Mouse (Mus musculus) MEL (cell line): ENCODE results near the gene Hist1h3h. TPM values are rescaled to one million over a fixed set of nuclear protein-coding genes. Genes with fewer than 3 reads are reported as not detected.
A peak's percentile ranks its signal among the peaks of the same experiment; 100 is the strongest.
"Not testable (repeated sequence)": the region's sequence is repeated elsewhere in the genome, so short reads cannot be mapped to it uniquely, and the experiment has no call there.

Source experiments
- DNase-seq: peaks from one replicate; pipeline ENCODE4 v3.0.0; 2011; ENCODE audit warnings: low read depth, low spot score
- H3K27ac ChIP-seq: 2 replicates; pipeline ENCODE4 v1.5.1; 2012; ENCODE audit warnings: low read depth, mild to moderate bottlenecking, control low read depth, low read length, moderate library complexity; ENCODE audit not compliant: control insufficient read depth
- H3K27me3 ChIP-seq, 2 experiments: fragments of 150-350 bp in 1 of 2; sonication (generic) in 1 of 2; 2 replicates each; pipeline ENCODE4 v1.6.1; 2012; ENCODE audit warnings: low read length in 2 of 2, mild to moderate bottlenecking in 2 of 2, improper control_type of control experiment in 1 of 2, moderate library complexity in 1 of 2; ENCODE audit not compliant: insufficient read depth in 2 of 2, control insufficient read depth in 1 of 2
- H3K36me3 ChIP-seq, 2 experiments: 2 replicates each; pipeline ENCODE4 v1.6.1; 2012 to 2014; ENCODE audit warnings: low read length in 2 of 2, improper control_type of control experiment in 1 of 2, inconsistent platforms in 1 of 2, mild to moderate bottlenecking in 1 of 2; ENCODE audit not compliant: insufficient read depth in 2 of 2, control insufficient read depth in 1 of 2
- H3K4me1 ChIP-seq, 2 experiments: fragments of 150-350 bp in 1 of 2; sonication (generic) in 1 of 2; 2 replicates each; pipeline ENCODE4 v1.6.1; 2012; ENCODE audit warnings: low read length in 2 of 2, improper control_type of control experiment in 1 of 2, mild to moderate bottlenecking in 1 of 2; ENCODE audit not compliant: insufficient read depth in 2 of 2, control insufficient read depth in 1 of 2
- H3K4me3 ChIP-seq, 2 experiments: fragments of 150-350 bp in 1 of 2; sonication (generic) in 1 of 2; 2 replicates each; pipeline ENCODE4 v1.5.1; 2012; ENCODE audit warnings: low read depth in 2 of 2, low read length in 2 of 2, mild to moderate bottlenecking in 2 of 2, moderate library complexity in 2 of 2, control low read depth in 1 of 2, improper control_type of control experiment in 1 of 2; ENCODE audit not compliant: control insufficient read depth in 1 of 2, insufficient read depth in 1 of 2
- H3K79me2 ChIP-seq: 2 replicates; pipeline ENCODE4 v1.6.1; 2012; ENCODE audit warnings: mild to moderate bottlenecking, low read length, moderate library complexity; ENCODE audit not compliant: control insufficient read depth, poor library complexity, insufficient read depth
- H3K9ac ChIP-seq: 2 replicates; pipeline ENCODE4 v1.6.1; 2012; ENCODE audit warnings: low read depth, mild to moderate bottlenecking, control low read depth, low read length, moderate library complexity; ENCODE audit not compliant: control insufficient read depth, poor library complexity, severe bottlenecking
- H3K9me3 ChIP-seq: fragments of 150-350 bp; sonication (generic); replicated peaks from 2 replicates; pipeline ENCODE4 v1.6.1; 2012; ENCODE audit warnings: mild to moderate bottlenecking, low read length, improper control_type of control experiment, moderate library complexity; ENCODE audit not compliant: insufficient read depth
- GATA1 ChIP-seq: IDR thresholded peaks from 2 replicates; pipeline ENCODE4 v1.6.1; 2011; ENCODE audit warnings: low read depth, low read length, improper control_type of control experiment
- MEF2A ChIP-seq: IDR thresholded peaks from 2 replicates; pipeline ENCODE4 v1.6.1; 2014; ENCODE audit warnings: low read depth, mild to moderate bottlenecking, inconsistent platforms, low read length, improper control_type of control experiment; ENCODE audit not compliant: poor library complexity, insufficient replicate concordance, severe bottlenecking; ENCODE audit errors: extremely low read depth
- POLR2A ChIP-seq, 2 experiments: IDR thresholded peaks; 2 replicates each; pipeline ENCODE4 v1.6.1; 2011 to 2012; ENCODE audit warnings: low read length in 2 of 2, mild to moderate bottlenecking in 2 of 2, control low read depth in 1 of 2, improper control_type of control experiment in 1 of 2, low read depth in 1 of 2, moderate library complexity in 1 of 2; ENCODE audit not compliant: control insufficient read depth in 1 of 2, insufficient read depth in 1 of 2, poor library complexity in 1 of 2
- POLR2AphosphoS5 ChIP-seq: IDR thresholded peaks from 2 replicates; pipeline ENCODE4 v1.6.1; 2012; ENCODE audit warnings: low read depth, borderline replicate concordance, mild to moderate bottlenecking, inconsistent platforms, low read length, moderate library complexity, mixed read lengths
- RCOR1 ChIP-seq: IDR thresholded peaks from 2 replicates; pipeline ENCODE4 v1.6.1; 2012; ENCODE audit warnings: low read depth, mild to moderate bottlenecking, inconsistent platforms, low read length, improper control_type of control experiment
- TBP ChIP-seq: IDR thresholded peaks from 2 replicates; pipeline ENCODE4 v1.8.0; 2011; ENCODE audit warnings: low read depth, low read length, improper control_type of control experiment
- polyA plus RNA-seq, 2 experiments: library from polyadenylated mRNA; stranded (reverse) in 1 of 2; unstranded in 1 of 2; fragments of >175 nt in 1 of 2; fragments of >200 nt in 1 of 2; gene quantifications; 2 replicates each; pipeline versions ENCODE4 v1.2.1 to v1.2.4; 2012; ENCODE audit warnings: low replicate concordance in 2 of 2, low read depth in 1 of 2; ENCODE audit not compliant: insufficient read length in 2 of 2, insufficient read depth in 1 of 2, missing spikeins in 1 of 2
- total RNA-seq: library from RNA; depleted of rRNA; stranded (reverse); fragments of 300-350 nt; gene quantifications from 2 replicates; pipeline ENCODE4 v1.2.3, GENCODE M21; 2012

The Hist1h3h gene
- total and polyA plus RNA-seq, 3 experiments: 18.4 to 3,336 TPM; not detected in 1

DNA sequence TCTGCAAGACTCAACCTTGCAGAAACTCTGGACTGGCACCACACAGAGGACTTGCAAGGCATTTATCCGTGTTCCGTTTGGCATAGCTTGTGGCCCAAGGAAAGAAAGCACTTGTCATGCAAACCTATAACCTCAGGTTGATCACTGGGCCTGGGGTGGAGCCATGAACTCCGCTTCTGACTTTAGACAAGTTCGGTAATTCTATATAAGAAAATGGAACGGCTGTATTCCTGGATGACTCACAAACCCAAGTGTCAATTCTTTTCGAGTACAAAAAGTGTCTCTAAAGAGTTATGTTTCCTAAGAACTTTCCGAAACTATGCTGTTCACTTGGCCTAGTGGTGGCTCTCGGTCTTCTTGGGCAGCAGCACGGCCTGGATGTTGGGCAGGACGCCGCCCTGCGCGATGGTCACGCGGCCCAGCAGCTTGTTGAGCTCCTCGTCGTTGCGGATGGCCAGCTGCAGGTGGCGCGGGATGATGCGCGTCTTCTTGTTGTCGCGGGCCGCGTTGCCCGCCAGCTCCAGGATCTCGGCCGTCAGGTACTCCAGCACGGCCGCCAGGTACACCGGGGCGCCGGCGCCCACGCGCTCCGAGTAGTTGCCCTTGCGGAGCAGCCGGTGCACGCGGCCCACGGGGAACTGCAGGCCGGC is 3.8 kb downstream of the Hist1h3h start:
- Histone ChIP-seq H3K36me3 (peaks cover 0 to 18% of the 10 kb centered on the region in 2 experiments; a peak in 2 of 4 replicates), H3K9ac (peak overlapping the region; percentile 83), H3K4me3 (peak overlapping the region; percentile 33 to 58)
- not testable (repeated sequence) for H3K79me2 ChIP-seq, H3K9me3 ChIP-seq
- peak; percentile 80 for DNase-seq
- TF ChIP-seq POLR2A (IDR thresholded peaks at IDR 0.05; ENCODE audit: control insufficient read depth in 1 of 2, insufficient read depth in 1 of 2, low read depth in 1 of 2, low read length in 2 of 2, poor library complexity in 1 of 2) (0 out of 4 replicates have a peak, but pooled peaks of 1 of the 2 experiments have one; percentile 43), TBP (peak; percentile 16; the same call in 1 of the 2 replicates)
- TF ChIP-seq, all 39 proteins: peak for 2; not testable (repeated sequence) for 37
- peak overlapping the region; percentile 91 for H3K27ac ChIP-seq
- H3K27me3 ChIP-seq, H3K4me1 ChIP-seq: not testable (repeated sequence)

DNA sequence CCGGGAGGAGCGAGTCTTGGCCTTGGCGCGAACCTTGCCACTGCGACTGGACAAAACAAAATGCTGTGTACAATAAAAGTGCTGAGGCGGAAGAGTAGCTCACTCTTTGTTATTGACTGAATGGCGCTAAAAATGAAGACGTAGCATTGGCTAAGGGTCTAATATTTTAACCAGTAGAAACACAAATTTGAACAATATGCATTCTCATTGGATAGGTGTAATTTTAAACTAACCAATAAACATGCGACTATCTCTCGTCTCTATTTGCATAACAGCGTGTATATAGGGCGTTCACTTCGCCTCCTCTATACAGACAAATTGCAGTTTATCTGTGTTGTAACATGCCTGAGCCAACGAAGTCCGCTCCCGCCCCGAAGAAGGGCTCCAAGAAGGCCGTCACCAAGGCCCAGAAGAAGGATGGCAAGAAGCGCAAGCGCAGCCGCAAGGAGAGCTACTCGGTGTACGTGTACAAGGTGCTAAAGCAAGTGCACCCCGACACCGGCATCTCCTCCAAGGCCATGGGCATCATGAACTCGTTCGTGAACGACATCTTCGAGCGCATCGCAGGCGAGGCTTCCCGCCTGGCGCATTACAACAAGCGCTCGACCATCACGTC is 4.4 kb downstream of the Hist1h3h start, which contains the start of gene Hist1h2bm:
Gene Hist1h2bm (plus strand): TSS at position 288 of the 616 bp plus-strand sequence.
- Histone ChIP-seq H3K27ac (peak within 1 kb of the TSS; percentile 91), H3K9ac (peak within 1 kb of the TSS; percentile 83), H3K4me3 (peak within 1 kb of the TSS; percentile 33 to 58), H3K36me3 (peaks cover 0 to 18% of the 10 kb centered on the region in 2 experiments; a peak in 2 of 4 replicates)
- H3K9me3 ChIP-seq, H3K4me1 ChIP-seq, H3K27me3 ChIP-seq, H3K79me2 ChIP-seq: not testable (repeated sequence)
- peak in 1 of 2 experiments; percentile 92; a peak in 3 of 4 replicates for TF ChIP-seq POLR2A (IDR thresholded peaks at IDR 0.05; ENCODE audit: control insufficient read depth in 1 of 2, insufficient read depth in 1 of 2, low read depth in 1 of 2, low read length in 2 of 2, poor library complexity in 1 of 2)
- peak; percentile 99 for TF ChIP-seq TBP
- TF ChIP-seq POLR2AphosphoS5: peak; percentile 99; the same call in 1 of the 2 replicates
- 0 out of 2 replicates have a peak, but pooled peaks have one; percentile 23 for TF ChIP-seq GATA1
- DNase-seq: peak; percentile 95

DNA sequence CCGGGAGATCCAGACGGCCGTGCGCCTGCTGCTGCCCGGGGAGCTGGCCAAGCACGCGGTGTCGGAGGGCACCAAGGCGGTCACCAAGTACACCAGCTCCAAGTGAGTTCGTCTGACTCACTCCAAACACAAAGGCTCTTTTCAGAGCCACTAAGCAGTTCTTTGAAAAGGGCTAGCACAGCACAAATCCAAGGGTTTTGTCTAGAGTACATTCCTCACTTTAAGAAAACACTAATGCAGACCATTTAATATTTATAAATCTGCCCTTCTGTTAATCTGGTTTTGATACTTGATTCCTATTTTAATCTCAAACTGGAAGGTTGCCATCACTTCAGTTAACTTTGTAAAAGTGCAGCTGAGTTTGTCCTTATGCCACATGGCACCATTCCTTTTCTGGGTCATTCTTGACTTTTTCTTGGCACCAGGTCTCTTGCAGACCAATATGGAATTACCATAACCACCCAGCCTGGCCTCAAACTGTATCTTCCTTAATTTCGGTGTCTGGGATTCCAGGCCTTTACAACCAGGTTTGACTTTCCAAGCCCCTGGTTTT is 5.0 kb downstream of the Hist1h3h start:
- H3K9ac ChIP-seq: peak overlapping the region; percentile 53
- peaks cover 0 to 7% of the 10 kb centered on the region in 2 experiments; a peak in 2 of 4 replicates for H3K4me1 ChIP-seq
- TF ChIP-seq POLR2A (IDR thresholded peaks at IDR 0.05; ENCODE audit: control insufficient read depth in 1 of 2, insufficient read depth in 1 of 2, low read depth in 1 of 2, low read length in 2 of 2, poor library complexity in 1 of 2): peak; percentile 81 to 98; a peak in 3 of 4 replicates
- TF ChIP-seq MEF2A: no peak
- no peak for TF ChIP-seq RCOR1
- TF ChIP-seq TBP: no peak
- peak; percentile 54; the same call in 1 of the 2 replicates for TF ChIP-seq POLR2AphosphoS5
- H3K9me3 ChIP-seq: no peaks in the 10 kb centered on the region
- H3K79me2 ChIP-seq: peaks cover 2% of the 10 kb centered on the region; the same call in 1 of the 2 replicates
- peak overlapping the region; percentile 47 for H3K27ac ChIP-seq
- no peak overlapping the region for H3K4me3 ChIP-seq
- DNase-seq: peak; percentile 84
- H3K27me3 ChIP-seq: no peaks in the 10 kb centered on the region
- peaks cover 0 to 18% of the 10 kb centered on the region in 2 experiments; a peak in 2 of 4 replicates for H3K36me3 ChIP-seq
